Mouse (Mus musculus): ENCODE results near the gene Nrip1.

The Nrip1 gene

DNA sequence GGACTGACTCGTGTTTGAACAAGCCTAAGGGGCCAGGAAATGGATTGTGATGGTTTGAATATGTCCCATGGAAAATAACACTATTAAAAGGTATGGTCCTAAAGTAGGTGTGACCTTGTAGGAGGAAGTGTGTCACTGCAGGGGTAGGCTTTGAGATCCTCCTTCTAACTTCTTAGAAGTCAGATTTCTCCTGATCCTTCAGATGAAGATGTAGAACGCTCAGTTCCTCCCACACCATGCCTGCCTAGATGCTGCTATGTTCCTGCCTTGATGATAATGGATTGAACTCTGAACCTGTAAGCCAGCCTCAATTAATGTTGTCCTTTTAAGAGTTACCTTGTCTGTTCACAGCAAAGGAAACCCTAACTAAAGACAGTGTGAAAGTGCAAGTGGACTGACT lies 62.8 kb downstream of the Nrip1 start:
- no peak for DNase-seq

DNA sequence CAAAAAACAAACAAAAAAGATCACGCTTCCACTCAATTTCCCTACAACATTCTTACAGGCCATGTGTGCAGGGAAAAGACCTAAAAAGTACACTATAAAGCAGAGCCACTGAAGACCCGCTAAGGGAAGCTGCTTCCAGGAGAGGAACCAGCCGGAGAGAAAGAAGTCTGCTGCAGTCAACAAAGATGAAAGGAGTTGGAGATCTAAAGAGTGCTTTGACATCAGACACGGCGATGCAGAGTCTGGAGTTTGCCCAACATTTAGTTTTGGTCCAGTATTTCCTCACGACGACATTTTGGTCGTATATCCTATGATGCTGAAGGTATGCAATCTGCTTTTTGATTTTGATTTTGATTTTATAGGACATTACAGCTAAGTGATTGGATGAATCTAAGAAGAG lies 63.3 kb downstream of the Nrip1 start:
- no peak for DNase-seq

DNA sequence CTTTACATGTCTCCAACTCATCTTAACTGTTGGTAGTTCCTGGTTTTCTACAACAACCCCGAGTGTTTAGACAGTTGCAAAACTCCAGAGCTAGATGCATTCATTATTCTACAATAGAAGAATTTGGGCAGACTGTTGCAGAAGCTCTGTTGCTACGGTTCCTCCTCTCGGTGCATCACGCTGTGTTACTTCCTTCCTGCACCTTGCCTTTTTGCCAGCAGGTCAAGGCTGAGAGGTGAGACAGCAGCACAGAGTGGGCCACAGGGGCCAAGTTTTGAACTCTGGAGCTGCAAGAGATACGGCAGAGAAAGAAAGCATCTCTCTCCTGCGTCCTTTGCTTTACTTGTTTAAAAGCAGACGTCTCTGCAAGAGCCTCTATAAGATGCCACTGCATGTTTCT lies 64.3 kb downstream of the Nrip1 start:
- no peak for DNase-seq

DNA sequence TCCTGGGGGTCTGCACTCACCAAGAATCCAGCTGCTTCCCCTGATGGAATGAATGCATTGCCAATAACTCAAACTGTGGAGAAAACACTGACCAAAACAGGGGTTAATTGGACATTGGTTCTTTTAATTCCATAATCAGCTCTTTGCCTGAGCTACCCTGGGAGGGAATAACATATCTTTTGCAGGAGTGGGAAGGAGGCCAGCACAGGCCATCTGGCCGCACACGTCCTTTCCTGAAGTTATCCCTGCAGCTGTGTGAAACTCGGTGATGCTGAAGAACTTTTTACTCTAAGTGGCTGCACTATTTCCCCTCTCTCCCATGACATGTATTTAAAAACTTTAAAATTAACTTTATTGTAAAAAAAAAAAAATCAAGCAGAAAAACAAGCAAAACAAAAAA lies 66.6 kb downstream of the Nrip1 start:
- no peak for DNase-seq

DNA sequence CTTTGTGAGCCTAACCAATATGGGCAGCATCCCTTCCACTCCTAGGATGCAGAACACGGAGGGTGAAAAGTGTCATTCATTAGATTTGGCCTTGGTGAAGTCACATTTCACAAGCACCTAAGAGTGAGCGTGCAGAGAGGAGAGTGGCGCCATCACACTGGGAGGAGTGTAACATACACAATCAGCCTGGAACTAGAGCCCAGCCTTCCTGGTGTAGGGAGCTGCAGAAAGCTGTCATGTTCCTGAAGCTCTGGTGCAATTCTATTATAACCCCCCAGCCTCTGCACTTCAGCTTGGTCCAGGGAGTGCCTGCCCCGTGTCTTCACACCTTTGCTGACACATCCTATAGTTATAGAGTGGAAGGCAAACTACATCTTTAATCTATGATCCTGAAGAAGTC lies 67.2 kb downstream of the Nrip1 start:
- DNase-seq: no peak

DNA sequence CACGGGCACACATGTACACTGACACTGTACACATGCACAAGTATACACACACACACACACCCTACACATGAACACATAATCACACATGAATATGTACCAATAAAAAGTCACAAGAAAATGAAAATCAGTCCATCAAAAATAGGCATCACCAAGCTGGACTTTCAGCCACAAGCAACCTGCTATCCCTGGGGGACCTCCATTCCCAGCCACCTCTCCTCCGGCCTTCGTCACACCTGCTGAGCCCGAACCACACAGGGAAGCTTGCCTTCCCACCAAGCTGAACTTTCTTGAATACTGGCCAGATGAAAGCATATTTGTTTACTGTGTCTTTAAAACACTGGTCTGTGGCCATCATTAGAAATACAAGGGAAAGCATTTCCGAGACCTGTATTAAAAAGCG lies 70.2 kb downstream of the Nrip1 start:
- DNase-seq: no peak

DNA sequence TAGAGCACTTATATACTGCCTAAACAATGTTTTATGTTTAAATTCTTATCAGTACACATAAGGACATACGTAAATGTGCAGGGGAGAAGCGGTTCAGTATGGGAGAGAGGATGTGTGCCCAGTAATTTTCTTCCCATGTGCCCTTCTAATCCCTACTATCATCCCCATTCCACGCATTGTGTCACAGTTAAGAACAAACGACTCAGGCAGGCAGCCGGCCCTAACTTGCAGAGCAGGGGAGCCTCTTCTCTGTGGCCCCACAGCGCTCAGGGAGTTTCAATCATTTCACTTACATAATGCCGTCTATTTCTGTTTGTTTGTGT lies 71.9 kb downstream of the Nrip1 start:
- DNase-seq: no peak

DNA sequence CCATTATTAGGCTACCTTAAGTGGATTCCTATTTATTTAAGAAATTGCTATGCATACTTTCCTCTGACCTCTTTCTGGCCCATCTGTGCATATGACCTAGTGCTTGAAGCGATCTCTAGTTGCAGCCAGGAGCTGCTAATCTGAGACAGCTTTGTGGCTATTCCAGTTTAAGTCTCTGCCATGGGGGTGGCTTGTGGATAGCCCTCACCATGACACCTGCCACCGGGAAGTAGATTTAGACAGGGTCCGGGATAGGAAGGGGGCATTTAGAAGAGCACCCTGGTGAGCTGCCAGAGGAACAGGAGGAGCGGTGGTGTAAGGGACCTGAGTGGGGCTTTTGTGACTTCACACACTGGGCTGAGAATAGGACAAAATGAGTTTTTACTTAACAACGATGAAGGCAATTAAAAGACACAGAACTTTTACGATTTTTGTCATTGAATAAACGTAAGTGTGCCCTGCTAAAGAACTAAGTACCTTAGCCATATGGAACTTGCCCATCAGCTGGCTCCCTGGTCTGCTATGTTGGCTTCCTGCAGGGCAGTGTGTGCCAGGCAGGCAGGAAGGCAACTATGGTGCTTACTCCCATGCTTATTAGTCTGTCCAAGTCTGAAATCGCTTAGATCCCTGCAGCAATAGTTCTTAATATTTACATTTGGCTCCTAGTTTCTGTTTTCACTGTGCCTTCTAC lies 72.4 kb downstream of the Nrip1 start:
- no peak for DNase-seq

DNA sequence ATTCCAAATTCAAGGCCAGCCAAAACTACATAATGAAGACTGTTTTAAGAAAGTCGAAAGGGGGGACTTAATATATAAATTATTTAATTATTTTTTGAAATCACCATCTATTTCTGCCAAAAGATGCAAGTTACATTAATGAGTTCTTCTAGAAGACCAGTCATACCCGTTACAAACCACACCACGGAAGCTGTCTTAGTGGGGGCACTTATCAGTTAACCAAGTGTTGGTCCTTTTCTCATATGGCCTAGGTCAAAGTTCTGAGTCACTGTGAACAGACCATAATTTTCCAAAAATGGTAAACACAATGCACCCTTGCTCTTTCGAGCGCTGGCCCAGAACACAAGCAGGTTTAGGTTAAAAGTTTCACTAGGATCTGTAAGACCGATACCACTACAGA lies 73.2 kb downstream of the Nrip1 start:
- no peak for DNase-seq

DNA sequence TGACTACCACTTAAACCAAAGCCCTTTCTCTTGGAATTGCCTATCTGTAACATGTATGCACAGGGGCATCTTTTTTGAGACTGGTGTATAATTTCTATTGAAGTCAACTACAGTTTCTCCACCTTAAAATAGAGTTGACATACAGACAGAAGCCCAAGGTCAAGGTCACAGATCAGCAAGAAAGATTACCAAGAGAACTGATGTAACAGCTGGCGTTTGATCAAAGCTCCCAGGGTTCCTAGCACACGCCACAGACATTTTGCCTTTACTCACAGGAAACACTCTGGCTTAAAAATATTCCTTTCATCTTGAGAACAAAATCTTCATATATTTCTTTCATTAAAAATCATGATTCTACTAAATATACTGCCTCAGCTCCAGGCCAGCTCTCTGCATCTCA lies 74.1 kb downstream of the Nrip1 start:
- no peak for DNase-seq

DNA sequence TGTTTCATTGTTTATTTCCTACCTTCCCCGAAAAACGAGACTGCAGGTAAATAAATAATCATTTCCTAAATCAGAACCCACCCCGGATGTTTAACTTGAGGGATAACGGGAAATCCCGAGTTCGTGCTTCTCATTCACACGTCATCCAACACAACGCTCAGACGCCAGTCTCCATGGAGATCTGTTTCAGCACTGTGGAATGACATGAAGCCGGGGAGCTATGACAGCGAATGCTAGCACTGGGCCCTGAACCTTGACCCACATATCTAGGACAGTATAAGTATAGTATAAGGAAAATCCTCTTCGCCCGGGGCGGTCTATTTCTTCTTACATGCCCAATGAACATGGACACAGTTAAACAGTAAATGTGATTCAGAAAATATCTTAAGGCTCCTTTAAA lies 78.3 kb downstream of the Nrip1 start:
- no peak for DNase-seq

DNA sequence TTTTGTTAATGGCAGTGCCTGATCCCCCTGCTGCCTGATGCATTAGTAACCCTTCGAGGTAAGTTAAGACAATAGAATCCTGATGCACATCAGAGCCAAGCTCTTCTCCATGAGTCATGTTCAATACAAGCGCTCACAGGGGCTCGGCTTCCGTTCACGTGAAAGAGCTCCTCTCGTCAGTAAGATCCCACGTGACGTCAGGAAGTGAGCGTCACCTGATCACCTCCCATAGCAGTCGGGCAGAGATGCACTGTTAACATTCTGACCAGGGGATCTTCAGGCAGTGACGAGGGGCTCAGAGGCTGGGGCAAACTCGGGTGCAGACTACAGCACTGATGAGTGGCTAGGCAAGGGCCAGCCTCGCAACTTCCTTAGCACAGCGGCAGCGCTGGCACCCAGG lies 79.1 kb downstream of the Nrip1 start:
- DNase-seq: no peak

DNA sequence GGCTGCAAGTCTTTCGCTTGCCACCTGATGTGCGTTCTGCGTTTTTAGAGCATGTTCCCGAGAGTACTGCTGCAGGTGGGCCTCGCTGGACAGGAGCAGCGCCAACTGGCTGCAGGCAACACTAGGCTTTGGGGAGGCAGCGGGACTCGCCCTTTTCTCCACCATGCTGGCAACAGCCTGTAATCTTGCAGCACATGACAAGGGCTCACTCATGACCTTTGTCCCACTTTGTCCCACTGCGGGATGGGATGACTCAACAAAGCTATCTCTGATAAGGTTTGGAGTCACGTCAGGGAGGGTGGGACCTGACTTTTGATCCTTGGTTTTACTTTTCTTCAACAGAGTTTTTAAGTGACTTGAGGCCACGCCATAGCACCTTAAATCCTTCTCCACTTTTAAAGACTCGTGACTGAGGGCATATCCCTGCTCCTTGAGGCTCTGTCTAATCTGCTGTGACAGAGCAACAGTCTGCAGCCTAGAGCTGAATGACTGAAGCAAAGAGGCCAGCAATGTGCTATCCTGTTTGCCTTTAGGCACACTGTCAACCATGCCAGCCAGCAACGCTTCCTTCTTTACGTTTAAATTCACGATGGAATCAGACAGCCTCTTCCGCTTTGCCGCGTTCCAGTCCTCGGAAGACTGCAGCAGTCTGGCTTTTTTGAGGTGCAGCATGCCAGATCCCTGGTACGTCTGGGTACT lies 79.7 kb downstream of the Nrip1 start:
- no peak for DNase-seq

DNA sequence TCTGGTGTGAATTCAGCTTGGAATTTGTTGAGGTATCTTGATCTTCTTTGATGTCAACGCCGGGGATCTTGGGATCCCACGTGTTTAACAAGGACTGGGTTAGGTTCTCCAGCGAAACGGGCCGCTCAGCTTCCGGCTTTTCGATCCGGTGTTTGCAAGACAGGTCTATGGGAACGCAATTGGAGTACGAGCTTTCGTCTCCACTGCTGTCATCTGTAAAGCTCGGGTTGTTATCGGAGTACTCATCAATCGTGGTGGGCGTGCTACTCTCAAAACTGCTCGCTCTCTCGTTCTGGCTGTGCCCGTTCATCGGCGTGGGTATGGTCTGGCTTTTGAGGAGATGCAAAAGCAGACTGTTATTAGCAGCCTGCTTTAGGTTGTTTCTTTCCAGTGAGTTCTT lies 80.5 kb downstream of the Nrip1 start:
- DNase-seq: no peak

DNA sequence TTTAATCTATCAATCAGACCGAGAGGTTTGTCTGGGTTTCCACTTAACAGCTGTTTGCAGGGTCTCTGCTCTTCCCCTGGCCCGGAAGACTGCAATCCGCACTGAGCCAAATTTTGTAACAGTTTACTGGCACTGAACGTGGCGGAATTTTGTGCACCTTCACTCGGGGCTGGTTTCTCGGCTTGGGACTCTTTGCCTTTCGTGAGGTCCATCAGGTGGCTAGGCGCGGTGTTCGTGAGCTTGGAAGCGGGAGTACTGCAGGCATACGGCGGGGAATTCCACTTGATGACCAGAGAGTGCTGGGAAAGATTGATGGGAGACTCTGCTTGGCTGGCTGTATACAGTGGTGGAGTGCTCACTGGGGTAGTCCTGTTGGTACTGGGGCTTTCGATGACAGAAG lies 81.0 kb downstream of the Nrip1 start:
- no peak for DNase-seq

DNA sequence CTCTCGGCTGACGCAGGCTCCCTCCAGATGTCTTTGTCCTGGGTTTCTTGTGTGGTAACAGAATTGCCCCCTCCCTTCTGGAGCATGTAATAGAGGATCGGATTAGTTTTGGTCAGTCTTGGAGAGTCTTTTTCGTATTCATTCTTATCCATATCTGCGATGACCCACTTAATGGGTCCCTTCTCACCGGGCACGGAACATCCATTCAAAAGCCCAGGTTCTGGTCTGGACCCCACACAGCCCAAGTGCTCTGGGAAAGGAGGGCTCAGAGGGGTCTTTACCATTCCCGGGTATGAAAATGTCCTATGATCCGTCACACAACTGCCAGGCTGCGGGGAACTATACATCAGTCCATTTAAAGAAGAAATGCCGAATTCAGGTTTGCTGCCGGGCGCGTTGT lies 82.3 kb downstream of the Nrip1 start:
- DNase-seq: no peak

DNA sequence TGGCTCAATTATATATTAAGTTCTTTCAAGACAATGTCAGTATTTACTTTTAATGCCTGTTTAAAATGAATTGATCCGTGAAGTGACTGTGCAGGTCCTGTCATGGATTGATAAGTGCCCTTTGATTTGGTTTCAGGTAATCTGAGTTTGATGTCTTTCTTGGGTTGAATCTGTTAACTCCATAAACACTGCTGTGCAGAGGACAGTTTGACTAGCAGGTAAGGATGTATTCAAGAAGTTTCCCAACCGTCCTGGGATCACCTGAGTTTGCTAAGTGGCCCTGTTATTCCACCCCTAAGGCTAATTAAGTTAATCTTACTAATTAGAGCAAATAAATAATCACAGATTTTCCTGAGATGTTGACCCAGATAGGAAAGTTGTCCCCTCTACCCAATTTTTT lies 84.1 kb downstream of the Nrip1 start:
- no peak for DNase-seq

DNA sequence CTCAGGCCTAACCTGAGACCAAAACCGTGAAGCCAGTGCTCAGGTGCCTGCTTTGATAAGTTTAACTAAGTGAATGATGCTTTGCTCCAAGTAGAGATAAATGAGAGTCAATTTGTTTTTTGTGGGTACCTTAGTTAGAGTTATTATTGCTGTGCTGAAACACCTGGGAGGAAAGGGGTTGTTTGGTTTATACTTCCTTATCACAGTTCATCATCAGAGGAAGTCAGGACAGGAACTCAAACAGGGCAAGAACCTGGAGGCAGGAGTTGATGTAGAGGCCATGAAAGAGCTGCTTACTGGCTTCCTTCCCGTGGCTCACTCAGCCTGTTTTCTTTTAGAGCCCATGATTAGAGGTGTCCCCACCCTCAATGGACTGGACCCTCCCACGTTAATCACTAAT lies 89.8 kb downstream of the Nrip1 start:
- DNase-seq: no peak

DNA sequence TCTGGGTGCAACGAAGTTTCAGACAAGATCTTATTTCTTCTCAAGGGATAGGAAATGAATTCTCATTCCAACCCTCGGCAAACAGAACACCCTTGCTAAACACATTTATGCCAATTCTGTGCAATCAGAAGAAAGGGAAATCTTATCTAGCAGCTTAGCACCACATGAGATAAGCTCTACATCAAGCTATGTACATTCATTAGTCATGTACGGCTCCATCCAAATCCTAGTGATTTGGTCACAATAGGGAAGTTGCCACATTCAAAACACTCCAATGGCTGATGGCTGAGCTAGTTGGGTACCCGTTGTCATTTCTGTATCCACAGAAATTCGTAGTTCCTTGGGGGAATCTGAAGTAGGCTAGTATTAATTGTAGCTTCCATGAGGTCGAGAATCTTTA lies 91.8 kb downstream of the Nrip1 start:
- DNase-seq: no peak

DNA sequence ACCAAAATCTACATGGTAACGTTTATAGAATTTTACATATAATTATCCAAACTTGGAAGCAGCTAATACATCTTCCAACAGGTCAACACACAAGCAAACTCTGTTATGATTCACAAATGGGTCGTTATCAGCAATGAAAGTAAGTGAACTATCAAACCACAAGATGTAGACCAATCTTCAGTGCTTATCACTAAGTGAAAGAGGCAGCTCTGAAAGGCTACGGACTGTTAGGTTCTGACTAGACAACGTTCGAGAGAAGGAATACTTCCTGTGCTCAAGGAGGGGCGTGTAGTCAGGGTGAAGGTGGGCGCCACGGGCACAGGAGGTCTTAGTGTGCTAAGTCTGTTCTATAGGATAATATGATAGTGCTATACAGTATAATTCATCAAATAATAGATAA lies 93.3 kb downstream of the Nrip1 start:
- DNase-seq: no peak

DNA sequence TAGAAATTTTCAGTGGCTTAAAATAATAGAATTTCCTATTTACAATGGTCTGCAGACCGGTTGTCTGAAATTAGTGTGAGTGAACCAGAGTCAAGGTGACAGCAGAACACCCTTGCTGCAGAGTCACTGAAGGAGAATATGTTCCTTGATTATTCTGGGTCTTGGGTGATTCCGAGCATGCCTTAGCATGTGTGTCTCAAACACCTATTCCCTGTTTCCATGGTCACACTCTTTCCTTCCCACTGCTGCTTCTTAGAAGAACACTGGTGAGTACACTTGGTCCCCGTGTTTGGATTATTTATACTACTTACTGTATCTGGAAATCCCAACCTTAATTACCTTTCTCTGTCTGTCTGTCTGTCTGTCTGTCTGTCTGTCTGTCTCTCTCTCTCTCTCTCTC lies 97.4 kb downstream of the Nrip1 start:
- DNase-seq: no peak

DNA sequence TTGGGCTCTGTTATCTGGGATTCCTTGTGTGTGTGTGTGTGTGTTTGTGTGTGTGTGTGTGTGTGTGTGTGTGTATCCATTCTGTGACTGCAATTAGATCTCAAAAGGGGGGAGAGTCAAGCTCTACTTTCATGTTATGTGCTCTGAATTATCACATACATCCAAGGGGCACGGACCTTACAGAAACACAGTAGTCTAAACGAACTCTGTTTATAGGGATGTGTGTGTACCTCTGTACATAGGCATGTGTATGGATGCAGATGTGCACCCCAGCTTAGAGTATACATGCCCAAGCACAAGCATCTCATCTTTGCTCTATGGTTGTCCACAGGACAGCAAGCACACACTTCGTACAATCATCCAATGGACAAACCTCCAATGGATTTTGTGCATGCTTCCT lies 98.0 kb downstream of the Nrip1 start:
- no peak for DNase-seq

DNA sequence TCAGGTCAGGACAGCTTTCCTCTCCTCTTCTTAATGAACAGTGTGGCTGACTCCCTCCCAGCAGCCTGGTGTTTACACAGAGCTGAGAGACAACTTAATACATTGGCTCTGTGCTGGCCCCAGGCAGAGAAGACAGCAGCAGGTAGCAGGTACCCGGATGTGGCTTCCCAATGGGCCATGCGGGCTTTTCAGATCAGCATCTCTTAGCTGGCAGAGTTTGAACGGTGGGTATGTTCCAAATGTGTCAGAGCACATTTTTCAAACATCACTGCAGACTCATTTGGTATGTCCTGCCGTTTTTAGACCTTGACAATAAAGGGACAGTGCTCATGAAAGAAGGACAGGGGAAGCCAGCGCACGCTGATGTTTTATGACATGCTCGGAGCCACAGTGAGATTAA lies 98.5 kb downstream of the Nrip1 start:
- DNase-seq: no peak

DNA sequence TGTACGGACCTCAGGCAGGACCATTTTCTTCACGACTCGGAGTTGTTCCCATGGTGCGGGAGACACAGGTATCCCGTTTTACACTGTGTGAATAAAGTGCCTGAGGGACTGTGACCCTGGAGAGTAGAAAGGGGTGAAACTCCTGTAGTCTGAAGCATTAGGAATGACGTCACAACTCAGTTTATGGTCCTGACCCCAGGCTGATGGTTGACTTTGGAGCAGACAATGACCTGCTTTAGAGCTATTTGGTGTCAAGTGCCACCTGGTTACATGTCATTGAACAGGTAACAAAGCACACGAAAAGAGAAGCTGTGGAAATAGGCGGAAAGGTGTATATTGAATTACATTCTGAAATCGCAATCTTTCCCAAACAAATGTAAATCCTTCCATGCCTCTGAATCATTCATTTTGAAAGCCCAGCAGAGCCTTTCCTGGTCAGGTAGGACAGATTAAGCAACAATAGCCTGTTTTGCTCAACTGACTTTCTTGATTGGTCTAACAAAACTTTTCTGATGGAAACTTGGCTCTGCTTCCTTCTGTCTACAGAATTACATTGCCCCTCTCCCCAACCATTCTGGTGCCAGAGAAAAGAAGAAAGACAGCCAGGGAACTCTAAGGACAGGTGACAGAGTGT lies 106.9 kb downstream of the Nrip1 start:
- DNase-seq: no peak

DNA sequence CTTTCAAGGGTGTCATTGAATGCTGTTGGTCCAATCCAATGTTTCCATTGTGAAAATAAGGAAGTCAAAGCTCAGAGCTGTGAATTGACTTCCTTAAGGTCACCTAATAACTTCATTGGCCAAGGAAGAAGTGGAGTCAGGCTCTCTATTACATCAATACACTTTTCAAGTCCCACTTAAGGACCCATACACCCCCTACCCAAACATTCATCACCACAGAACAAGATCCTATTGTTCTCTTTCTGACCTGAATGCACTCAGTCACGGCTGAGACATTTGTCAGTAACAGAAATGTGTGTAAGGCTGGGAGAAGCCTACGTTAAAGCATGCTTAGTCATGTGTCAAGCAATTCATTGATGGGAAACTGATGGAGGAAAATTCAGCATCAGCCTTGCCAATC lies 107.8 kb downstream of the Nrip1 start:
- no peak for DNase-seq

All from lung, postnatal 4 days (tissue).